In the genomic region with DNA sequence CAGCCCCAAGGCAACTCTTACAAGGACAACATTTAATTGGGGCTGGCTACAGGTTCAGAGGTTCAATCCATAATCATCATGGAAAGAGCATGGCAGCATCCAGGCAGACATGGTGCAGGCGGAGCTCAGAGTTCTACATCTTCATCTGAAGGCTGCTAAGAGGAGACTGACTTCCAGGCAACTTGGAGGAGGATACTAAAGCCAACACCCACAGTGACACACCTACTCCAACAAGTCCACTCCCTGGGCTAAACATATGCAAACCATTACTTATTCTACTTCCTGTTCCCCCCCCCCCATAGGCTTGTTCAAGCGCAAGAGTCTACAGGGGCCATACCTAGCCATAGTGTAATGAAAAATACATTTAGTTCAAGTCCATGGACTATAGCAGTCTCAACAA, we compare ENCODE assay signal across 29 mouse cellular contexts. TPM values are rescaled to one million over a fixed set of nuclear protein-coding genes. Genes with fewer than 3 reads are reported as not detected.
DNase-seq lines count a peak whose midpoint lies in the region; ATAC-seq lines count a peak whose summit lies in the region.
"Had no signal": no experiment of that assay in that cellular context is flagged by ENCODE, and none has a peak within 500 bp of the region (broad histone marks: within the 10 kb centered on the region; RNA-seq: fewer than 3 reads in every experiment).

No protein-coding gene starts in this region.

- peak overlapping the region; percentile 23; the same call in 1 of the 2 replicates for H3K27ac ChIP-seq in liver, embryonic 12.5 days
- no peak overlapping the region for H3K27ac ChIP-seq in liver, embryonic 11.5 days (ENCODE audit: low read depth, low read length)
- H3K27ac ChIP-seq: embryonic facial prominence, embryonic 10.5 days; embryonic facial prominence, embryonic 13.5 days; forebrain, embryonic 12.5 days; heart, adult 2 months; heart, embryonic 10.5 days; heart, embryonic 13.5 days; hindbrain, embryonic 14.5 days; hindbrain, postnatal 0 days had no signal

- H3K4me2 ChIP-seq in liver, embryonic 12.5 days: peak overlapping the region; percentile 54; the same call in 1 of the 2 replicates
- H3K4me2 ChIP-seq in liver, embryonic 11.5 days: no peak overlapping the region
- H3K4me2 ChIP-seq: embryonic facial prominence, embryonic 13.5 days; forebrain, embryonic 12.5 days; hindbrain, embryonic 14.5 days had no signal

- no peak for ATAC-seq in liver, embryonic 12.5 days
- ATAC-seq in liver, embryonic 11.5 days (replicated peaks; ENCODE audit: low FRiP score): no peak; the same call in 1 of the 2 replicates
- ATAC-seq in activated CD4-positive, CD25-positive, alpha-beta regulatory T cell, adult 4 months: no peak
- ATAC-seq: forebrain, embryonic 16.5 days; hindbrain, postnatal 0 days; Patski had no signal

- no peaks in the 10 kb centered on the region for H3K36me3 ChIP-seq in liver, embryonic 12.5 days
- H3K36me3 ChIP-seq in liver, embryonic 11.5 days (ENCODE audit: control insufficient read depth, insufficient read depth, low read length): no peaks in the 10 kb centered on the region
- H3K36me3 ChIP-seq: embryonic facial prominence, embryonic 10.5 days; embryonic facial prominence, embryonic 13.5 days; forebrain, embryonic 12.5 days; heart, embryonic 10.5 days; heart, embryonic 13.5 days had no signal

- 84% methylated on average over 2 of the region's 2 CpGs for WGBS in liver, embryonic 12.5 days (ENCODE audit: insufficient replicate concordance)
- 91% methylated on average over 2 of the region's 2 CpGs for WGBS in liver, embryonic 11.5 days

- H3K27me3 ChIP-seq in liver, embryonic 12.5 days (replicated peaks): no peaks in the 10 kb centered on the region
- H3K27me3 ChIP-seq in liver, embryonic 11.5 days (replicated peaks; ENCODE audit: control insufficient read depth, insufficient read depth, low read length): no peaks in the 10 kb centered on the region
- H3K27me3 ChIP-seq: embryonic facial prominence, embryonic 13.5 days; forebrain, embryonic 12.5 days; heart, embryonic 13.5 days; Patski had no signal

- DNase-seq in liver, embryonic 11.5 days (ENCODE audit: low spot score): no peak
- peak; percentile 94 for DNase-seq in ES-CJ7 (ENCODE audit: low read depth, low spot score)
- DNase-seq in R1 (ENCODE audit: low read depth, low spot score): peak; percentile 93
- no peak for DNase-seq in embryo, embryonic 10 days (ENCODE audit: low spot score)
- no peak for DNase-seq in ovary, postnatal 14 days (ENCODE audit: low spot score)
- DNase-seq: adrenal gland, postnatal 10 days; B cell, adult 2 months; cerebellum, adult 11 months; cerebellum, adult 2 months; cerebellum, adult 9-11 months; cerebellum, postnatal 25 days; embryo, embryonic 11 days; gastrocnemius, postnatal 10 days; gastrocnemius, postnatal 36 days; heart, adult 2 months; heart, postnatal 14 days; heart, postnatal 4 days; kidney, adult 11 months had no signal

- H3K9me3 ChIP-seq in liver, embryonic 12.5 days (replicated peaks): no peaks in the 10 kb centered on the region
- H3K9me3 ChIP-seq in liver, embryonic 11.5 days (ENCODE audit: control insufficient read depth, low read length): no peaks in the 10 kb centered on the region; the same call in 1 of the 2 replicates
- H3K9me3 ChIP-seq: heart, embryonic 10.5 days; heart, embryonic 13.5 days had no signal

- H3K4me1 ChIP-seq in liver, embryonic 12.5 days: peaks cover 14% of the 10 kb centered on the region
- H3K4me1 ChIP-seq in liver, embryonic 11.5 days (replicated peaks; ENCODE audit: control insufficient read depth, insufficient read depth, low read length): no peaks in the 10 kb centered on the region
- H3K4me1 ChIP-seq: embryonic facial prominence, embryonic 10.5 days; embryonic facial prominence, embryonic 13.5 days; forebrain, embryonic 12.5 days; heart, embryonic 10.5 days had no signal

- no peak overlapping the region for H3K4me3 ChIP-seq in liver, embryonic 12.5 days
- H3K4me3 ChIP-seq in liver, embryonic 11.5 days (ENCODE audit: low read depth, low read length): no peak overlapping the region
- H3K4me3 ChIP-seq: embryonic facial prominence, embryonic 13.5 days; forebrain, embryonic 12.5 days; heart, adult 2 months; heart, embryonic 10.5 days; heart, embryonic 13.5 days had no signal

- H3K9ac ChIP-seq in liver, embryonic 12.5 days: no peak overlapping the region
- H3K9ac ChIP-seq in liver, embryonic 11.5 days (ENCODE audit: low read depth, low read length): no peak overlapping the region
- H3K9ac ChIP-seq: embryonic facial prominence, embryonic 13.5 days; forebrain, embryonic 12.5 days; heart, embryonic 13.5 days; hindbrain, embryonic 14.5 days had no signal

RNA-seq across cellular contexts. Expression of gene Raf1, which starts 7.8 kb away (rescaled TPM):
- polyA plus RNA-seq in liver, embryonic 12.5 days (2016; fragmentation: Nextera tagmentation; extraction: Ambion mirVana): 52.4 and 53.2 TPM in 2 replicates
- polyA plus RNA-seq in liver, embryonic 11.5 days (2014; fragmentation: Nextera tagmentation; extraction: Ambion mirVana): 70.1 and 70.7 TPM in 2 replicates
- 10 to 100 TPM; 38.6 to 48.2 TPM for polyA plus RNA-seq in activated CD4-positive, CD25-positive, alpha-beta regulatory T cell, adult 4 months (2017; shearing (Covaris generic))

Comparison
In these comparisons a context has a peak if more than half of its experiments do, and no peak if none do; other contexts are left out.
1. DNase-seq: peak in ES-CJ7 (single experiment) and R1 (single experiment); none in liver, embryonic 11.5 days (single experiment), embryo, embryonic 10 days (single experiment) and ovary, postnatal 14 days (single experiment).